Mouse (Mus musculus) lung, embryonic 15.5 days (tissue): ENCODE results near the gene Dcpp1. TPM values are rescaled to one million over a fixed set of nuclear protein-coding genes. Genes with fewer than 3 reads are reported as not detected.
"Not testable (repeated sequence)": the region's sequence is repeated elsewhere in the genome, so short reads cannot be mapped to it uniquely, and the experiment has no call there.

Experiments used
- ATAC-seq: fragments of 200-750 bp; cut with Nextera tagmentation; 2 replicates; pipeline ENCODE4 v1.8.0; 2017; ENCODE audit warnings: moderate number of reproducible peaks, borderline replicate concordance; ENCODE audit not compliant: low FRiP score, low TSS enrichment; ENCODE audit errors: extremely low read depth
- H3K27ac ChIP-seq: fragments of 300-500 bp; sonication (generic); 2 replicates; pipeline ENCODE4 v1.5.1; 2015; ENCODE audit warnings: moderate library complexity, mild to moderate bottlenecking, inconsistent platforms
- H3K27me3 ChIP-seq: fragments of 300-500 bp; sonication (generic); 2 replicates; pipeline ENCODE4 v1.6.1; 2015; ENCODE audit warnings: inconsistent platforms
- H3K36me3 ChIP-seq: fragments of 300-500 bp; sonication (generic); 2 replicates; pipeline ENCODE4 v1.6.1; 2015; ENCODE audit warnings: inconsistent platforms
- H3K4me1 ChIP-seq: fragments of 300-500 bp; sonication (generic); 2 replicates; pipeline ENCODE4 v1.6.1; 2015; ENCODE audit warnings: inconsistent platforms
- H3K4me2 ChIP-seq: fragments of 300-500 bp; sonication (generic); 2 replicates; pipeline ENCODE4 v1.6.1; 2015; ENCODE audit warnings: inconsistent platforms, mild to moderate bottlenecking, moderate library complexity
- H3K4me3 ChIP-seq: fragments of 300-500 bp; sonication (generic); 2 replicates; pipeline ENCODE4 v1.5.1; 2015; ENCODE audit warnings: mild to moderate bottlenecking, inconsistent platforms
- H3K9ac ChIP-seq: fragments of 300-500 bp; sonication (generic); 2 replicates; pipeline ENCODE4 v1.6.1; 2015; ENCODE audit warnings: inconsistent platforms
- H3K9me3 ChIP-seq: fragments of 300-500 bp; sonication (generic); 2 replicates; pipeline ENCODE4 v1.6.1; 2016; ENCODE audit warnings: inconsistent platforms
- WGBS: fragments of 180-500 bp; shearing (Covaris S2); methylation state at CpG from one replicate; pipeline ENCODE4 v1.1.7; 2015; 5-methylcytosine and 5-hydroxymethylcytosine counted together
- polyA plus RNA-seq: library from polyadenylated mRNA; unstranded; fragments of >200 nt; fragmentation: Nextera tagmentation; extraction: Ambion mirVana; gene quantifications from 2 replicates; pipeline ENCODE4 v1.2.1, GENCODE M21; 2015

The Dcpp1 gene
- 0.71 TPM in 1 of 2 replicates, not detected in the other for polyA plus RNA-seq

DNA sequence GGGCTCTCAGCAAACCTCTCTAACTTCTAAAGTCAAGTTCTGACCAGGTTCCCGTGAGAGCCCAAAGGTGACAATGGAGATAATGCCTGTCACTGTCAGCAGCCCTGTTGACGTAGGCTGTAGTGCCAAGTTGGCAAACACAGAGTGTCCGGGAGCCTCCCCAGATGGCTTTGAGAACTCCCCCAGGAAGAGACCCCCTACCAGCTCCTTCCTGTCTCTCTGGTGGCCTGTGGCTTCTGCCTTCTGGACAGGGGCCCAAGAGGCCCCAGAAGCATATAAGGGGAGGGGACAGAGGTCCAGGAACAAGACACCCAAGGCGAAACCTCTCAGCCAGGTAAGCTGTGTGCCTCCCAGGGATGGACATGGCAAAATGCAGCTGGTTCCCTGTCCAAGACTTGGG is at the start of gene Dcpp1, which contains the start of gene Dcpp2:
Gene Dcpp1, plus strand, starts transcription at position 301 of the 400 bp plus-strand sequence.
Gene Dcpp2, plus strand, starts transcription at position 305 of the 400 bp plus-strand sequence.
- H3K9ac ChIP-seq, H3K4me2 ChIP-seq, H3K9me3 ChIP-seq, H3K27me3 ChIP-seq, H3K27ac ChIP-seq, H3K36me3 ChIP-seq, H3K4me3 ChIP-seq, H3K4me1 ChIP-seq: not testable (repeated sequence)
- ATAC-seq = 0 out of 2 replicates have a peak, but pooled peaks have one; percentile 49
- WGBS = 34% methylated on average over 4 of the region's 4 CpGs

DNA sequence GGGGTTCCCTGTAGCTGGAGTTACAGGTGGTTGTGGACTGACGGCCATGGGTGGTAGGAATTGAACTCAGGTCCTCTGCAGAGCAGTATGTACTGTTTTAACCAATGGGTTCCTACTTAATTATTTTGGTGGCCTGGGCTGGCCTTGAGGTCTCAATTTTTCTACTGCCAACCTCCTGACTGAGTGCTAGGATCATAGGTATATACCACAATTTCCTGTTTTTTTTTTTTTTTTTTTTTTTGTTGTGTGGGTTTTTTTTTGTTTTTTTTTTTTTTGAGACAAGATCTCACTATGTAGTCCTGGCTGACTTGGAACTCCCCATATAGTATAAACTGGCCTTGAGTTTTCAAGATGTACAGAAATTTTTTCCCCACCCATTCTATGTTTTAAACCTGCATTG is 49.5 kb upstream of the Dcpp1 start:
- Histone ChIP-seq H3K4me2 (no peak overlapping the region), H3K27ac (no peak overlapping the region), H3K4me3 (no peak overlapping the region), H3K9ac (no peak overlapping the region), H3K36me3 (peaks cover 8% of the 10 kb centered on the region), H3K27me3 (peaks cover 21% of the 10 kb centered on the region), H3K9me3 (no peaks in the 10 kb centered on the region), H3K4me1 (peaks cover 16% of the 10 kb centered on the region)
- no peak for ATAC-seq
- 96% methylated on average over 1 of the region's 1 CpGs for WGBS

DNA sequence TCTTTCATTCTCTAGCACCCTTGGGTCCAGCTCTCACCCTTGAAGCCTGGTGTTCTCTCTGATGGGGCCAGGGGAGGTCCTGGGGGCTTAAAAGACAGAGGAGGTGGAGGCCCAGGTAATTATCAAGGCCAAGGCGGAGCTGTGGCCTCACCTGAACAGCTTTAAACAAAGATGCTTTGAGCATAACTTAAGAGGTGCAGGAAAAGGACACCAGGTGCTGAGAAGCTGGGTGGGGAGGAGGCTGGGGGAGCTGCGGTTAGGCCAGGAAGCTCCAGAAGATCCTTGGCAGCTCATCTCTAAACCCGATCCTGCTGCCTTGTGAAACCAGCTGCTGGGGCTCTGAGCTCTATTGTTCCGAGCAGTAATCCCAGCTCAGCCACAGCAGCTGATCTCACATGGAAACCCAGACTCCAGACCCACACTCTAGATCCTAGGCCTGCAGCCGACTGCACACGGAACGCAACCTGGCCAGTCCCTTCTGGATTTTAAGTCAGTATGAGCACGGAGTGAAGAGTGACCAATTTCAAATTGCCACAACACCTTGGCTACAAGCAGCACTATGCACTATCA is 44.6 kb upstream of the Dcpp1 start, which contains the start of gene Prss33:
Gene Prss33, minus strand, starts transcription at position 51 of the 570 bp plus-strand sequence.
- H3K27ac ChIP-seq = no peak within 1 kb of the TSS
- 75% methylated on average over 8 of the region's 8 CpGs for WGBS
- H3K4me1 ChIP-seq = no peaks in the 10 kb centered on the region

DNA sequence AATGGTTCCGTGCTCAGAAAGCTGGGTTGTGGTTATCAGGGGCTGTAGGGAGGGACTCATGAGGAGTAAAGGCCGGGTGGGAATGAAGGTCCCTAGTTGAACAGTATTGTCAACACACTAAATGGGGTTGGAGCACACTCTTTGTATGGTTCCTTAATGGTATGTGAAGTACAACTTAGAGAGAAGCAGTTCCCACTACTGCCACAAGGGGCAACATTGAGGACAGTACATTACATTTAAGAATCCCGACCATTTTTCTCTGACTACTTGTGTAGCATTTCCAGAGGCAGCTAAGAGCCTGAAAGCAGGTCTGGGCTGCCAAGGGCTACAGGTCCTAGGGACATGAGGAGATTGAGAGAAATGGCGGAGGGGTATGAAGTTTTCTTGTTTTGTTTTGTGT is 39.5 kb upstream of the Dcpp1 start:
- ATAC-seq = 0 out of 2 replicates have a peak, but pooled peaks have one; percentile 31

More for the DNA sequence above, 44.6 kb upstream of the Dcpp1 start, which contains the start of gene Prss33:
- H3K9me3 ChIP-seq = no peaks in the 10 kb centered on the region
- H3K4me2 ChIP-seq = no peak within 1 kb of the TSS
- H3K4me3 ChIP-seq = no peak within 1 kb of the TSS
- ATAC-seq = no peak
- H3K9ac ChIP-seq = no peak within 1 kb of the TSS
- peaks cover 21% of the 10 kb centered on the region for H3K27me3 ChIP-seq
- no peaks in the 10 kb centered on the region for H3K36me3 ChIP-seq

DNA sequence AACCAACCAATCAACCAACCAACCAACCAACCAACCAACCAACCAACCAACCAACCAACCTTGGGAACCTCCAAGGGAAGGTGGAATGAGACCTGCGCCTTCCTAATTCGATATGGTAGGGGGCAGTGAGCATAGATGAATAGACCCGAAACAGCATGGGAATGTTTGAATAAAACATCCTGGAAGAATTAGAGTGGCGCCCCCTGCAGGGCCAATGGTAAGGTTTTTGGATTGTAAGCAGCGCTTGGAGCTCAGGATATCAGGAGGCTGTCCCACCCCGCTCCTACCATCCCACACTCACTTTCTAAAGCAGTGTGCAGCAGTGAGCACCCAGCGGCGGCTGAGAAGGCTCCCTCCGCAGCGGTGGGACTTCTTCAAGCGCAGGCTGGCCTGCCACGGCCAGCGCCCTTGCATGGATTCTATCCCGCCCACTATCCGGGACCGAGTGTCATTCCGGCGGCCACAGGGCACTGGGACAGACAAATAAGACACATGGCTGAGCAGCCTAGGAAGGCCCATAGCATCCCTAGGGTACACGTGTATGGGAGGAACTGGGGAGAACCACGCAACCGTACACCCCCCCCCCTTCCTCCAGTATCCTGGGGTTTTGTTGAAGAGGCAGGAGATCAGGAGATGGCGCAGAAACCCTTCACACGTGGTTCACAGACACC is 37.4 kb upstream of the Dcpp1 start:
- H3K4me2 ChIP-seq = peak overlapping the region; percentile 42
- no peak overlapping the region for H3K9ac ChIP-seq
- peak; percentile 53; the same call in 1 of the 2 replicates for ATAC-seq
- H3K27ac ChIP-seq = no peak overlapping the region
- WGBS = 49% methylated on average over 23 of the region's 23 CpGs
- H3K9me3 ChIP-seq = no peaks in the 10 kb centered on the region
- 0 out of 2 replicates have a peak, but pooled peaks cover 4% of the 10 kb centered on the region for H3K27me3 ChIP-seq
- H3K36me3 ChIP-seq = no peaks in the 10 kb centered on the region
- H3K4me3 ChIP-seq = no peak overlapping the region
- H3K4me1 ChIP-seq = no peaks in the 10 kb centered on the region

More for the DNA sequence above, 39.5 kb upstream of the Dcpp1 start:
- Histone ChIP-seq H3K9me3 (no peaks in the 10 kb centered on the region), H3K4me1 (no peaks in the 10 kb centered on the region), H3K4me3 (no peak overlapping the region), H3K27ac (no peak overlapping the region), H3K36me3 (no peaks in the 10 kb centered on the region), H3K9ac (no peak overlapping the region), H3K27me3 (0 out of 2 replicates have a peak, but pooled peaks cover 4% of the 10 kb centered on the region), H3K4me2 (no peak overlapping the region)
- WGBS = 34% methylated on average over 4 of the region's 4 CpGs

DNA sequence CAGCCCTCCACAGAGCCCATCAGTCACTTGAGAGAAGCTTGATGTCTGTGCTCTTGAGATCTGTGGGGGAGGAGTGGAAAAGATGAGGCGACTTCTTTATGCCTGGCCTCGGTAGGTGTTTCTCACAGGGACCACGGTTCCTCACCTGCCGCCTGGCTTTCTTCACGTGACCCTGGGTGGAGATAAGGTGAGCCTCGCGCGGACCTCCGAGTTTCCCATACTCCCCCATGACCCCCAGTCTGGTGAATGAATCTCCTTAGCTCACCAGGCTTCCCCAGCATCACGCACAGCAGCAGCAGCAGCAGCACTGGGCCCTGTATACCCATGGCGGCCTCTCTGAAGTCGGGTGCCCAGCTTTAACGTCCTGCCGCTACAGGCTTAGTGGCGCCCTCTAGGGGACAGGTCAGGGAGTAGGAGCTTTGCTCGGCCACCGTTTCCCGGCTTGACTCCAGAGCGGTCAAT is 36.8 kb upstream of the Dcpp1 start, which contains the start of the genes Prss32 and Prss41:
Gene Prss32, plus strand, starts transcription at position 44 of the 462 bp plus-strand sequence.
Gene Prss41, minus strand, starts transcription at position 361 of the 462 bp plus-strand sequence.
- H3K9me3 ChIP-seq = no peaks in the 10 kb centered on the region
- no peak within 1 kb of the TSS for H3K27ac ChIP-seq
- H3K36me3 ChIP-seq = no peaks in the 10 kb centered on the region
- ATAC-seq = peak; percentile 68
- 0 out of 2 replicates have a peak, but pooled peaks cover 4% of the 10 kb centered on the region for H3K27me3 ChIP-seq
- peak within 1 kb of the TSS; percentile 8; the same call in 1 of the 2 replicates for H3K4me3 ChIP-seq
- H3K4me2 ChIP-seq = peak within 1 kb of the TSS; percentile 42
- no peak within 1 kb of the TSS for H3K9ac ChIP-seq
- no peaks in the 10 kb centered on the region for H3K4me1 ChIP-seq
- WGBS = 11% methylated on average over 19 of the region's 19 CpGs

DNA sequence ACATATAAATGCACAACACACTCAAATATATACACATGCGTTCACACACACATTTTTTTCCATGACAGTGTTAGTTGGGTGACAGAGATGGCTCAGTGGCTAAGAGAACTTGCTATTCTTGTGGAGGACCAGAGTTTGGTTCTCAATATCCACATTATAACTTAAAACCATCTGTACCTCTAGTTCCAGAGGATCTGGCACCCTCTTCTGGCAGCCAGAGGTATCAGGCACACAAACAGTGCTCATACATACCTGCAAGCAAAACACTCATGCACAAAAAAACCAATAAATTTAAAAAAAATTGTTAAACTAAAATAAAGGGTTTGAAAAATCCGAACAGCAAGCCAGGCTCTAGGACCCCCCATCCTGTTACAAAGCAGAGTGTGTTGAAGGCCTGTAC is 30.6 kb upstream of the Dcpp1 start:
- Histone ChIP-seq H3K9me3 (no peaks in the 10 kb centered on the region), H3K27me3 (no peaks in the 10 kb centered on the region), H3K9ac (no peak overlapping the region), H3K27ac (no peak overlapping the region), H3K36me3 (no peaks in the 10 kb centered on the region), H3K4me3 (no peak overlapping the region), H3K4me2 (no peak overlapping the region), H3K4me1 (no peaks in the 10 kb centered on the region)
- WGBS = 62% methylated on average over 2 of the region's 2 CpGs
- ATAC-seq = no peak

DNA sequence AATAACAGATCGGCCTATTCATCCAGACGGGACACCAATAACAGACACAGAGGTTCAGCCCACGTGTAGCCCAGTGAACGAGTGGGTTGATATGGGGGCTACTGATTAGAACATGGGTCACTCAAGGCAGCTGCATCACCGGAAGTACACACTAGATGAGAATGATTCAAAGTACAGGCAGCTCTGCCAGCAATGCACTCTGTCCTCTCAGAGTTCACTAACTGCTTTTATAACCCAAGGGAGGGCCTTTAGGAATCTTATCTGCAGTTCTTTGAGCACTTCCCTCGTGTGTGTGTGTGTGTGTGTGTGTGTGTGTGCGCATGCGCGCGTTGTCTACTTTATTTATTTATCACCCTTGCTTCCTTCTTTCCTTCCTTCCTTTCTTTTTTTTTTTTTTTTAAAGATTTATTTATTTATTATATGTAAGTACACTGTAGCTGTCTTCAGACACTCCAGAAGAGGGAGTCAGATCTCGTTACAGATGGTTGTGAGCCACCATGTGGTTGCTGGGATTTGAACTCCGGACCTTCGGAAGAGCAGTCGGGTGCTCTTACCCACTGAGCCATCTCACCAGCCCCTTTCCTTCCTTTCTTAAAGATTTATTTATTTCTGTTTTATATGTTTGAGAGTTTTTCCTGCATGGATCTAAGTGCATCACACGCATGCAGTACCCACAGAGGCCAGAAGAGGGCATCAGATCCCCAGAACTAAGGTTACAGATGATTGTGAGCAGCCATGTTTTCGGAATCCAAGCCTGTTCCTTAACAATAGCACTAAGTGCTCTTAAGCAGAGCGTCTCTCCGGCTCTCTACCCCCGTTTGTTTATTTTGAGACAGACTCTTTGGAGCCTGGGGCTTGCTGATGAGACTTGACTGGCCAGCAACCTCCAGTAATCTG is 29.6 kb upstream of the Dcpp1 start:
- ATAC-seq = no peak
- 42% methylated on average over 18 of the region's 19 CpGs for WGBS

DNA sequence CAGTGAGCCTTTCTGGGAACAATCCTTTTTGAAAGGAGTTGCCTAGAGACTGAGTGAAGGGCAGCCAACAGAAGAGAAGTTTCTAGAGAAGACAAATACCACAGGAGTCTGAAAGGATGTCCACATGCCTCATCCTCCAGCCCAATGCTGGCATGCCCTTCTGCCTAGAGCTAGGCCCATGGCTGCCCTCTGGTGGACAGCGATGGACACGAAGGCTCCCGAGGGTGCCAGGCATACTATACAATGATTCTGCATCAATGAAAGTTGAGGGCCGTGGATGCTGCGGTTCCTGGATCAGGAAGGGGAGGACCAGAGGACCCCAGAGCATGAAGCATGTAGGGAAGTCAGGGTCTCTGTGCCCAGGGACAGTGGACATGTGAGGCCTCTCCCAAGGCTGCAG is 27.4 kb upstream of the Dcpp1 start:
- ATAC-seq = peak; percentile 20; the same call in 1 of the 2 replicates
- 37% methylated on average over 5 of the region's 5 CpGs for WGBS
- H3K9me3 ChIP-seq = no peaks in the 10 kb centered on the region
- no peak overlapping the region for H3K4me2 ChIP-seq
- H3K4me1 ChIP-seq = no peaks in the 10 kb centered on the region
- H3K9ac ChIP-seq = no peak overlapping the region
- H3K27ac ChIP-seq = no peak overlapping the region
- no peak overlapping the region for H3K4me3 ChIP-seq
- H3K36me3 ChIP-seq = no peaks in the 10 kb centered on the region
- no peaks in the 10 kb centered on the region for H3K27me3 ChIP-seq

More for the DNA sequence above, 29.6 kb upstream of the Dcpp1 start:
- Histone ChIP-seq H3K9me3 (no peaks in the 10 kb centered on the region), H3K4me1 (no peaks in the 10 kb centered on the region), H3K27me3 (no peaks in the 10 kb centered on the region), H3K36me3 (no peaks in the 10 kb centered on the region), H3K4me2 (no peak overlapping the region), H3K4me3 (no peak overlapping the region), H3K9ac (no peak overlapping the region), H3K27ac (no peak overlapping the region)

DNA sequence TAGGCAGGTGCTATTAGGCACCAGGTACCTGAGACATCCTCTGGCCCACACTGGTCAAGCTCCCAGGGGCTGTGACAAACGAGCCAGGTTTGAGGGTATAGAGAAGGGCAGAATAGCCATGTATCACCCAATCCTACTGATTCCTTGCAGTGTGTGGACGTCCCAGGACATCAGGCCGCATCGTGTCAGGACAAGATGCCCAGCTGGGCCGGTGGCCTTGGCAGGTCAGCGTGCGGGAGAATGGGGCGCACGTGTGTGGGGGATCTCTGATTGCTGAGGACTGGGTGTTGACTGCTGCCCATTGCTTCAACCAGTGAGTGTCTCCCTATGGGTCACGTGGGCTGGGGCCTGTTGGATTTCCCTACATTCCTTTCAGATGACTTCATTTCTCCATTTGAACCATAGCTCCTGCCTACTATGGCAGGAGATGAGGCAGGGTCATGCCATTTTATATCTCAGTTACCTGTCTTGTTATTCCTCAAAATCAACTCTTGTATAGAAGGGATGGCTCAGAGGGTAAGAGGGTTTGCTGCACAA is 26.4 kb upstream of the Dcpp1 start:
- no peak for ATAC-seq
- Histone ChIP-seq H3K4me2 (no peak overlapping the region), H3K9ac (no peak overlapping the region), H3K9me3 (no peaks in the 10 kb centered on the region), H3K4me1 (no peaks in the 10 kb centered on the region), H3K4me3 (no peak overlapping the region), H3K36me3 (no peaks in the 10 kb centered on the region), H3K27ac (no peak overlapping the region), H3K27me3 (no peaks in the 10 kb centered on the region)
- 73% methylated on average over 10 of the region's 10 CpGs for WGBS

DNA sequence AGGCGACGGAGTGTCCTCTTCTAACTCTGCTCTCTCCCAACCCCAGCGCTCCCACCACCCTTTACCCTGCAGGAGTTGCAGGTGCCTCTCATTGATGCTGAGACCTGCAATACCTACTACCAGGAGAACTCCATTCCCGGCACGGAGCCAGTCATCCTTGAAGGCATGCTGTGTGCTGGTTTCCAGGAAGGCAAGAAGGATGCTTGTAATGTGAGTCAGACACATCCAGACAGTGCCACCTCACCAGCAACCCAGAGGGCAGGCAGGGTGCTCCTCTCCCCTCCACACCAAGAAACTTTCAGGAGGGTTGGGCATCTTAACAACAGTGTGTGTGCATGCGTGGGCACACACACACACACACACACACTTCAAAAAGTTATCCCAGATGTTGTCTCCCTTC is 23.5 kb upstream of the Dcpp1 start:
- H3K27ac ChIP-seq = no peak overlapping the region
- H3K27me3 ChIP-seq = no peaks in the 10 kb centered on the region
- no peak for ATAC-seq
- H3K4me2 ChIP-seq = no peak overlapping the region
- no peak overlapping the region for H3K9ac ChIP-seq
- H3K4me3 ChIP-seq = no peak overlapping the region
- no peaks in the 10 kb centered on the region for H3K9me3 ChIP-seq
- H3K36me3 ChIP-seq = no peaks in the 10 kb centered on the region
- 80% methylated on average over 6 of the region's 6 CpGs for WGBS
- H3K4me1 ChIP-seq = no peaks in the 10 kb centered on the region
